Mouse (Mus musculus) heart, adult 18-20 months (tissue): ENCODE data around the gene Zfp59. TPM values are rescaled to one million over a fixed set of nuclear protein-coding genes. Genes with fewer than 3 reads are reported as not detected.
"Not testable (repeated sequence)": the region's sequence is repeated elsewhere in the genome, so short reads cannot be mapped to it uniquely, and the experiment has no call there.

ENCODE experiments used
- DNase-seq, 2 experiments: peaks; one replicate each; pipeline ENCODE4 v3.0.0; 2021 to 2022; ENCODE audit warnings: mixed read lengths in 1 of 2
- total RNA-seq, 2 experiments: library from RNA; stranded (reverse); gene quantifications; 2 replicates each; pipeline ENCODE4 v1.2.3; 2021

The Zfp59 gene
- total RNA-seq, 2 experiments from 2014 or later, result 2.5 to 2.7 TPM

DNA sequence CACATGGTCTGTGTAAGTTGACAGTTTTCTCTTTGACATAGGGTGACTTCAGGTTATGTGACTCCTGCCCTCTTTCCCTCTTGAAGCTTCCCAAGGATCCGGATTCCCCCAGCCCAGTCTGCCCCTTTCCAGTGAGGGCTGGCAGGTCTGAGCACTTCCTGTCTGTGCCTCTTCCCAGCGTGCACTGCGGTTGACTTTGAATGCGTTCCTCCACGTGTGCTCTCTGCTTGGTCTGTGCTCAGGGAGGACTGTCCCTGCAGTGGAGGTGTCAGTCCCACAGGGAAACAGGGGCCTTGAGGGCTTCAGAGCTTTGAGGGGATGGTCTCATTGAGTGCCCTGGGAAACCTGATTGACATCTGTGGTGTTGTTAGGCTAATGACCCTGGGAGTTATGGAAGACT, 24.2 kb downstream of the Zfp59 start:
- not testable (repeated sequence) for DNase-seq

DNA sequence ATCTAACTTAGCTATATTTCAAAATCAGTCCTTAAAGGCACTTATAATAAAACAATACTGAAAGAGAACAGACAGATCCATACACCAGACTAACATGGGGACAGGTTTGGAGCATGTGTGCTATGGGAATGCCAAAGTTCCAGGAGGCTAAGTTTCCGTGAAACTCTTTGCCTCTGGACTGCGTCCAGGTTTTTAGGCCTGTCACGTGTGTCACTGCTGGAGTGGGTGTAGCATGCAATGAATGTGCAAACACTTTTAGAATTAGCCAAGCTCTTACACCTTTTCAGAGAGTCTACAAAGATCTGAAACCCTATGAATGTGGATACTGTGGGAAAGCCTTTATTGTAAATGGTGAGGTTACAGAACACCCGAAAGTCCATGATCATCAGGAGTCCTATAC, 43.3 kb downstream of the Zfp59 start:
- no peak for DNase-seq

DNA sequence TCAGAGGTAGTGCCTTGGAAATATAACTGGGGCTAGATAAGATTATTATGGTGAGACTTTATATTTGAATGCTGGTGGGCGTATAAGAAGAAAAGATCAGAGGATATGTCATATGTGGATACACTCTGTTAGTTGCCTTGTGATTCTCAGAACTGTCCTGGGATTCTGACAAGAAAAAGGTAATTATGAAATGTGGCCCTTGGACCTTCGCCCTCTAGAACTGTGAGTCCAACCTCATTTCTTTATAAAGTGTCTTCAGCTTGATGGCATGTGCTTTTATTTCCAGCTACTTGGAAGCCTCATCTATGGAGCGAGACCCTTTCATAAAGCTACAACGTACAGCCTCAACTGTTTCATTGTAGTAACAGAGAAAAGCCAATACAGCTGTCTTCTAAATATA, 62.2 kb downstream of the Zfp59 start:
- no peak for DNase-seq

DNA sequence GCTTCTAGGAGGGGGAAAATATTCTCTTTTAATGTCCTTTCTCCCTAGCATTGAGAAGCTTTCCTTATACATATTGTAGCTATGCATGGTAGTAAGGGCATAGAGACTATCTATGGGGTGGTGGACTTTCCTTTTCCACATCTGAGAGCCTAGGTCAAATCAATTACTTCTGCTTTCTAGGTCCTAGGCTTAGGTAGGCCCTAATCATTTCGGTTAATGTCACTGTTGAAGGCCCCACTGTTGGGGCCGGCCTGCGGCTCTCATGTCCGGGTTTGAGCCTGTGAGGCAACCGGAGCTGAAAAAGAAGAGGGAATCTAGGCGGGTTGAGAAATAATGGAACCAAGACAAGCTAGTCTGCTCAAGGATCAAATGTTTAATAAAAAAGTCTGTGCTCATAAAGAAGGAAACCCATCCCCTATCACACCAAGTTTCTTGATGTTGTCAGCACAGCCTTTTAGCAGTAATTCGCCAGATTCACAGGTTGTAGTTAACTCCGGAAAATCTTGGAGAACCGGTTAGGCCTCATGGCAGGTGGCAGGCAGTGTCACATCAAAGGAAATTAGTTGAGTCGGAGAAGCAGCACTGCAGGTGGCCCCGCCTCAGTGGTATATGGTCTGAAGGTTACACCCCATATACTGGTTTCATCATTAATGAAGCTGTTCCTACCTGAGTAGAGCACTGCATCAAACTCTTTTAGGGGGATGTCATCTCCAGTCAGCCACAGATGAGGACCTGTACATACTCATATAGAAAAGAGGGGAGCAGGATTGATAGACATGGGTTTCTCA, 66.8 kb downstream of the Zfp59 start:
- DNase-seq, result no peak

Other genes with a start within 250 kb of the Zfp59 start
- gene Akt2, start 247.1 kb upstream of the Zfp59 start, total RNA-seq, result 100 to 1,000 TPM; 168 to 200 TPM
- gene Ttc9b, start 184.7 kb upstream of the Zfp59 start, total RNA-seq, result not detected
- 10 to 100 TPM; 19.1 to 21.7 TPM for gene Map3k10, start 164.0 kb upstream of the Zfp59 start, total RNA-seq
- under 1 TPM; 0.69 to 0.85 TPM for gene Zfp607b, start 149.3 kb upstream of the Zfp59 start, total RNA-seq
- gene Zfp60, start 107.2 kb upstream of the Zfp59 start, total RNA-seq, result 1 to 10 TPM; 9.0 to 9.1 TPM
- 1 to 10 TPM; 4.6 to 5.9 TPM for gene Zfp626, start 31.4 kb upstream of the Zfp59 start, total RNA-seq
- gene Zfp607a, start 18.9 kb downstream of the Zfp59 start, total RNA-seq, result 1 to 10 TPM; 2.2 to 3.1 TPM
- gene Zfp974, start 90.9 kb downstream of the Zfp59 start, total RNA-seq, result 1 to 10 TPM; 5.3 to 5.6 TPM
- gene Zfp780b, start 140.6 kb downstream of the Zfp59 start, total RNA-seq, result 1 to 10 TPM; 8.9 to 9.7 TPM
- gene Zfp850, start 175.5 kb downstream of the Zfp59 start, total RNA-seq, result 1 to 10 TPM; 1.0 to 1.5 TPM
- 10 to 100 TPM; 85.2 to 87.3 TPM for gene Psmc4, start 211.5 kb downstream of the Zfp59 start, total RNA-seq
- under 1 TPM; 0.22 to 0.64 TPM for gene Fcgbp, start 232.6 kb downstream of the Zfp59 start, total RNA-seq